Mouse (Mus musculus) midbrain, embryonic 12.5 days (tissue): ENCODE measurements around the gene Traf6. TPM values are rescaled to one million over a fixed set of nuclear protein-coding genes. Genes with fewer than 3 reads are reported as not detected.
"Not testable (repeated sequence)": the region's sequence is repeated elsewhere in the genome, so short reads cannot be mapped to it uniquely, and the experiment has no call there.

Experiments
- ATAC-seq: fragments of 200-750 bp; cut with Nextera tagmentation; 2 replicates; pipeline ENCODE4 v1.8.0; 2017; ENCODE audit warnings: low read depth, moderate TSS enrichment, moderate library complexity; ENCODE audit not compliant: low FRiP score
- H3K27ac ChIP-seq: fragments of 300-500 bp; sonication (generic); replicated peaks from 2 replicates; pipeline ENCODE4 v1.5.1; 2016; ENCODE audit warnings: mild to moderate bottlenecking
- H3K27me3 ChIP-seq: fragments of 300-500 bp; sonication (generic); 2 replicates; pipeline ENCODE4 v1.6.1; 2016; ENCODE audit warnings: mild to moderate bottlenecking
- H3K36me3 ChIP-seq: fragments of 300-500 bp; sonication (generic); 2 replicates; pipeline ENCODE4 v1.6.1; 2016
- H3K4me1 ChIP-seq: fragments of 300-500 bp; sonication (generic); 2 replicates; pipeline ENCODE4 v1.6.1; 2016
- H3K4me2 ChIP-seq: fragments of 300-500 bp; sonication (generic); replicated peaks from 2 replicates; pipeline ENCODE4 v1.6.1; 2016; ENCODE audit warnings: mild to moderate bottlenecking, moderate library complexity
- H3K4me3 ChIP-seq: fragments of 300-500 bp; sonication (generic); 2 replicates; pipeline ENCODE4 v1.5.1; 2016; ENCODE audit warnings: mild to moderate bottlenecking
- H3K9ac ChIP-seq: fragments of 300-500 bp; sonication (generic); replicated peaks from 2 replicates; pipeline ENCODE4 v1.6.1; 2016; ENCODE audit warnings: mild to moderate bottlenecking, moderate library complexity
- H3K9me3 ChIP-seq: fragments of 300-500 bp; sonication (generic); 2 replicates; pipeline ENCODE4 v1.6.1; 2016; ENCODE audit warnings: mild to moderate bottlenecking
- WGBS: fragments of 180-500 bp; shearing (Covaris S2); methylation state at CpG from one replicate; pipeline ENCODE4 v1.1.7; 2016; 5-methylcytosine and 5-hydroxymethylcytosine counted together
- polyA plus RNA-seq: library from polyadenylated mRNA; unstranded; fragments of >200 nt; fragmentation: Nextera tagmentation; extraction: Ambion mirVana; gene quantifications from 2 replicates; pipeline ENCODE4 v1.2.1, GENCODE M21; 2016

The Traf6 gene
- polyA plus RNA-seq, 1 experiment from 2014 or later: 16.5 TPM

- no peak overlapping the region for H3K4me3 ChIP-seq
- H3K36me3 ChIP-seq: 0 out of 2 replicates have a peak, but pooled peaks cover 14% of the 10 kb centered on the region
- 92% methylated on average over 3 of the region's 3 CpGs for WGBS
- H3K27me3 ChIP-seq: no peaks in the 10 kb centered on the region
- ATAC-seq: no peak
- H3K9me3 ChIP-seq: no peaks in the 10 kb centered on the region
- no peak overlapping the region for H3K27ac ChIP-seq
- H3K9ac ChIP-seq: no peak overlapping the region
- no peak overlapping the region for H3K4me2 ChIP-seq
- H3K4me1 ChIP-seq: no peaks in the 10 kb centered on the region
These were observed 55.3 kb downstream of the Traf6 start for GRCm38 (mm10) chr2:101733564-101733963.

GRCm38 (mm10) chr2:101739914-101740313, 61.7 kb downstream of the Traf6 start:
- Histone ChIP-seq H3K4me3 (no peak overlapping the region), H3K27me3 (no peaks in the 10 kb centered on the region), H3K9me3 (no peaks in the 10 kb centered on the region), H3K27ac (no peak overlapping the region), H3K9ac (no peak overlapping the region), H3K4me2 (no peak overlapping the region), H3K36me3 (no peaks in the 10 kb centered on the region), H3K4me1 (no peaks in the 10 kb centered on the region)
- ATAC-seq: no peak
- 77% methylated on average over 5 of the region's 5 CpGs for WGBS

DNA sequence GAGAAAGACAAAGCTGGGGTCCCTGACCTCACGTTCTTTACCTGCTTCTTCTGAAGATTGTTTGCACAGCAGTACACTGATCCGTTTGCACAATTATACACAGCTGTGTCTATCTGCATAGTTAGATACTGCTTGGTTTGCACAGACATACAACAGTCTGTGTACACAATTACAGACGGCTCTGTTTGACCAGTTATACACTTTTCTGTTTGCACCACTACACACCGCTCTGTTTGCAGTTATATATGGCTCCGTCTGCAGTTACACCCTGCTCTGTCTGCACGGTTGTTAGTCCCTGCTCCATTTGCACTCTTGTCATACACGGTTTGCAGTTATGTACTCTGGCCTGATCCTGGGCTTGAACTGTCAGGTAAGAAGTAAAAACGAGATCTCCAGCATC, 63.4 kb downstream of the Traf6 start:
- 72% methylated on average over 8 of the region's 8 CpGs for WGBS
- Histone ChIP-seq H3K9me3 (no peaks in the 10 kb centered on the region), H3K4me1 (no peaks in the 10 kb centered on the region), H3K9ac (no peak overlapping the region), H3K4me3 (no peak overlapping the region), H3K27ac (no peak overlapping the region), H3K4me2 (no peak overlapping the region), H3K36me3 (no peaks in the 10 kb centered on the region), H3K27me3 (no peaks in the 10 kb centered on the region)
- no peak for ATAC-seq

DNA sequence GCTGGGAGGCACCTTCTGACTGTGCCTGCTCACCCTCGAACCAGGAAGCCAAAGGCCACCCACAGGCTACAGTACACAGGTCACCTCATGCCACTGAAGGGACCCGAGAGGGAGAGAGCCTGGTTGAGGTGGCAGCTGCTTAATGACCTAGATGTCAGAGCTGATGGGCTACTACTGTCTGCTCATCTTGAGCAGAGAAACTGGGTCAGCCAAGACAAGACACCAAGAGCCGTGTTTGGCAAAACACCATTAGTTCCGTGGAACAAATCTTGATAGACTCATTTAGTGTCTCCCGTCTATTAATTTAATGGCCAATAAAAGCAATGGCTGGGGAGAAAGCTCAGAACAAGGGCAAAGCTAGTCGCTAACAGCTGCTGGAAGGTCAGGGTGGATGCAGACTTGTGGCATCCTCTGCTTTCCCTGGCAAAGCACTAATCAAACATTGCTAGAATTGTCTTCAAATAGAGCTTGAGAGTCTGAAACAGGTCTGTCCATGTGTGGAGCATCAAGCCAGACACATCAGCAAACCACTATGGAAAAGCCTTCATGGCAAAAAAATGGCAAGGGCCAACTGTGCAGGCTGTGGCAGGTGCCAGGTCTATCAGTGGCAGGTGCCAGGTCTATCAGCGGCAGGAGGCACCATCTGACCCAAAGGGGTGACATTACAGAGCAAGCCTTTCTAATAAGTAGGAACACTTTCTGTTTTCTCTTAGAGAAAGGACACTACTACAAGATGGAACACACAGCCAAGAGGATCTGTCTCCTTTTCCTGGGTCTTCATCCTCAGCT, 64.0 kb downstream of the Traf6 start:
- H3K4me2 ChIP-seq: no peak overlapping the region

GRCm38 (mm10) chr2:101745656-101746055, 67.4 kb downstream of the Traf6 start:
- not testable (repeated sequence) for H3K27ac ChIP-seq, H3K4me1 ChIP-seq, H3K4me2 ChIP-seq, H3K4me3 ChIP-seq, H3K9me3 ChIP-seq, H3K9ac ChIP-seq, H3K36me3 ChIP-seq, H3K27me3 ChIP-seq, ATAC-seq
- 100% methylated on average over 2 of the region's 2 CpGs for WGBS

More for the DNA sequence above, 64.0 kb downstream of the Traf6 start:
- Histone ChIP-seq H3K27me3 (no peaks in the 10 kb centered on the region), H3K36me3 (no peaks in the 10 kb centered on the region), H3K9ac (no peak overlapping the region), H3K27ac (no peak overlapping the region), H3K9me3 (no peaks in the 10 kb centered on the region), H3K4me3 (no peak overlapping the region), H3K4me1 (no peaks in the 10 kb centered on the region)
- no peak for ATAC-seq
- WGBS: 90% methylated on average over 7 of the region's 7 CpGs

DNA sequence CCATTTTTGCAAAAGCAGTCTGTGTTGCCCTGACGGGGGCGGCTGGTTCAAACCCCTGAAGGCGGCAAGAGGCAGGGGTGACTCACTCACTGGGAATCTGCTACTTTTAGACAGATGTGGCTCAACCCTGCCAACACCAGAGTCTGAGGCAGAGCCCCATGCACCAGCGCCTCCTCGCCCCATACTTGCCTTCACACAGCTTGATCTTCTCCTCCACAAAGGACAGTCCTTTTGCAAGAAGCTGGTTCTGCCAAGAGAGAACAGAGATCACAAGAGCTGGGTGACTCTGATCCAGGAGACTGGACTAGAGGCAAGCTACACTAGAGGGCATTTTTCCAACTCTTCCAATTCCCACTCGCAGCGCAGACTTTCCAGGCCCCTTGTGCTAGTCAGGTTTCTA, 68.3 kb downstream of the Traf6 start:
- no peak for ATAC-seq
- no peak overlapping the region for H3K4me2 ChIP-seq
- no peaks in the 10 kb centered on the region for H3K4me1 ChIP-seq
- H3K4me3 ChIP-seq: no peak overlapping the region
- H3K36me3 ChIP-seq: no peaks in the 10 kb centered on the region
- no peak overlapping the region for H3K9ac ChIP-seq
- no peak overlapping the region for H3K27ac ChIP-seq
- no peaks in the 10 kb centered on the region for H3K27me3 ChIP-seq
- no peaks in the 10 kb centered on the region for H3K9me3 ChIP-seq
- WGBS: 93% methylated on average over 7 of the region's 7 CpGs

Other genes with a start within 250 kb of the Traf6 start
- gene Rag2, start 53.7 kb upstream of the Traf6 start, polyA plus RNA-seq: not detected in 2 replicates
- gene Rag1, start 28.9 kb upstream of the Traf6 start, polyA plus RNA-seq: 0.06 and 0.10 TPM in 2 replicates
- gene B230118H07Rik, start 28.9 kb upstream of the Traf6 start, polyA plus RNA-seq: 47.3 and 56.2 TPM in 2 replicates
- 13.8 and 15.5 TPM in 2 replicates for gene Prr5l, start 204.6 kb downstream of the Traf6 start, polyA plus RNA-seq
- gene Commd9, start 207.8 kb downstream of the Traf6 start, polyA plus RNA-seq: 76.3 and 83.1 TPM in 2 replicates